Mouse (Mus musculus) heart, adult 2 months (tissue): Measurements from ENCODE around the gene Fblim1.
A peak's percentile ranks its signal among the peaks of the same experiment; 100 is the strongest.

Experiments used
- CTCF ChIP-seq: fragments of 200-600 bp; IDR thresholded peaks from 2 replicates; pipeline ENCODE4 v1.8.1; 2022; ENCODE audit warnings: antibody characterized with exemption, mild to moderate bottlenecking, moderate library complexity
- POLR2A ChIP-seq: fragments of 200-500 bp; IDR thresholded peaks from 2 replicates; pipeline ENCODE4 v1.6.1; 2011; ENCODE audit warnings: mild to moderate bottlenecking, low read depth, low read length, control low read depth; ENCODE audit not compliant: insufficient read depth

DNA sequence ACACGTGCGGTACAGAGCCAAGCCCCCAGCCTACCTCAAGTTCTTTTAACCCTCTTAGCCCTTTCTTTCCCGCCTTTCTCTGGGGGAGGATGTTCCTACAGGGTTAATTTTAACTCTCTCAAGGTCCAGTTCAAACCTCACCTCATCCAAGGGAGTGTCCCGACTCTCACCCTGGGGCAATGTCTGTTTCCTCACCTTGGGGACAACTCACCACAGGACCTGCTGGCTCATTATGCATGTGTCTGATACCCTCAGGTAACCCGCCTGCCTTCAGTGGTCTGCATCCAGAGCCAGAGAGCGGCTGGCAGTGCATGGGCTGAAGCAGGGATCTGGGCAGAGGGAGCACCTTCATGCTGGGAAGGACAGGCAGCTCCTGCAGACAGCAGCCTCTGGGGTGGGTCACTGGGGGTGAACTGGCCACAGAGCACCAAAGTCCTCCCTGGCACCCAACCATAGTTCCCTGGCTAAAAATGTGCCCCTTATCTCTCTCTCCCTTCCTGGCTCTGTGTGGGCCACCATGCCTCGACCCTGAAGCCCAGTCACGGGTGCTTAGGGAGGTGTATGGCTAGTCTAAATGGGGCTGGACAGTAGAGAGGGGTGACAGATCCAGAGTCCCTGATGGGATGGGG, 9.1 kb downstream of the Fblim1 start:
- TF ChIP-seq POLR2A, result 0 out of 2 replicates have a peak, but pooled peaks have one; percentile 20
- no peak for TF ChIP-seq CTCF
